8 mouse cellular contexts compared by ENCODE assay signal in genomic region chr3:58577506-58578050, GRCm38 (mm10). TPM values are rescaled to one million over a fixed set of nuclear protein-coding genes. Genes with fewer than 3 reads are reported as not detected.
DNase-seq lines count a peak whose midpoint lies in the region; ATAC-seq and TF ChIP-seq lines count a peak whose summit lies in the region.

No protein-coding gene starts in this region.

- peak; percentile 23 for DNase-seq in heart, postnatal 0 days (ENCODE audit: low spot score)
- DNase-seq in heart, postnatal 10 days: no peak
- DNase-seq in Muller cell, postnatal 12 days (ENCODE audit: inconsistent ontology term): peak; percentile 36
- DNase-seq in hindbrain, embryonic 10.5 days (ENCODE audit: low spot score): no peak
- DNase-seq in right cerebral cortex, adult 2 months (ENCODE audit: low spot score in 2 of 2): no peak
- DNase-seq in B cell, adult 2 months: no peak
- DNase-seq in gastrocnemius, adult 18-20 months (ENCODE audit: low spot score): no peak

- H3K4me1 ChIP-seq in heart, postnatal 0 days (ENCODE audit: control insufficient read depth, insufficient read depth): peaks cover 20% of the 10 kb centered on the region
- peaks cover 4% of the 10 kb centered on the region for H3K4me1 ChIP-seq in hindbrain, embryonic 10.5 days (replicated peaks)
- peaks cover 34% of the 10 kb centered on the region for H3K4me1 ChIP-seq in midbrain, embryonic 13.5 days (replicated peaks)

- no peaks in the 10 kb centered on the region for H3K9me3 ChIP-seq in heart, postnatal 0 days (replicated peaks; ENCODE audit: control insufficient read depth, low read length)
- no peaks in the 10 kb centered on the region for H3K9me3 ChIP-seq in hindbrain, embryonic 10.5 days
- no peaks in the 10 kb centered on the region for H3K9me3 ChIP-seq in midbrain, embryonic 13.5 days

- ATAC-seq in heart, postnatal 0 days (ENCODE audit: insufficient read depth, low read depth): no peak
- no peak for ATAC-seq in midbrain, embryonic 13.5 days

- 10% methylated on average over 8 of the region's 8 CpGs for WGBS in heart, postnatal 0 days
- WGBS in hindbrain, embryonic 10.5 days: 29% methylated on average over 8 of the region's 8 CpGs
- whole genome bisulfite sequencing in midbrain, embryonic 13.5 days: 23% methylated on average over 8 of the region's 8 CpGs

- no peak for TF ChIP-seq EP300 in heart, postnatal 0 days (IDR thresholded peaks at IDR 0.05; ENCODE audit: low read depth)

- peak overlapping the region; percentile 70 for H3K4me2 ChIP-seq in heart, postnatal 0 days (ENCODE audit: low read depth, low read length)
- peak overlapping the region; percentile 61 for H3K4me2 ChIP-seq in midbrain, embryonic 13.5 days (replicated peaks)

- peak overlapping the region; percentile 94 for H3K9ac ChIP-seq in heart, postnatal 0 days (replicated peaks; ENCODE audit: low read depth, low read length)
- H3K9ac ChIP-seq in midbrain, embryonic 13.5 days (replicated peaks): peak overlapping the region; percentile 99

- H3K36me3 ChIP-seq in heart, postnatal 0 days (replicated peaks; ENCODE audit: control insufficient read depth, insufficient read depth, low read length): 0 out of 2 replicates have a peak, but pooled peaks cover 7% of the 10 kb centered on the region
- peaks cover 29% of the 10 kb centered on the region for H3K36me3 ChIP-seq in hindbrain, embryonic 10.5 days
- peaks cover 13% of the 10 kb centered on the region for H3K36me3 ChIP-seq in midbrain, embryonic 13.5 days

- intact Hi-C loops in heart, postnatal 10 days (cut with DNase I): loop anchor here (2.0 to 5.0 kb wide), 3 partner anchors 51 to 159 kb away; partner anchors contain the start of gene Siah2

- peak overlapping the region; percentile 98 for H3K27ac ChIP-seq in heart, postnatal 0 days (ENCODE audit: low read depth)
- H3K27ac ChIP-seq in hindbrain, embryonic 10.5 days: peak overlapping the region; percentile 99
- H3K27ac ChIP-seq in midbrain, embryonic 13.5 days: peak overlapping the region; percentile 99

- no peak for TF ChIP-seq CTCF in heart, postnatal 0 days (IDR thresholded peaks at IDR 0.05; ENCODE audit: low read depth)

- peak overlapping the region; percentile 80 for H3K4me3 ChIP-seq in heart, postnatal 0 days (ENCODE audit: low read depth, low read length)
- H3K4me3 ChIP-seq in hindbrain, embryonic 10.5 days: peak overlapping the region; percentile 96
- H3K4me3 ChIP-seq in midbrain, embryonic 13.5 days (replicated peaks): peak overlapping the region; percentile 81

- no peaks in the 10 kb centered on the region for H3K27me3 ChIP-seq in heart, postnatal 0 days (ENCODE audit: control insufficient read depth, insufficient read depth, low read length)
- H3K27me3 ChIP-seq in hindbrain, embryonic 10.5 days (ENCODE audit: insufficient read depth, poor library complexity, severe bottlenecking): no peaks in the 10 kb centered on the region
- H3K27me3 ChIP-seq in midbrain, embryonic 13.5 days: no peaks in the 10 kb centered on the region

RNA-seq across cellular contexts. Expression of gene Selenot, which starts 1.1 kb away (rescaled TPM):
- 147 and 177 TPM in 2 replicates for total RNA-seq in heart, postnatal 0 days (2014; rRNA removed; ENCODE audit: low replicate concordance)
- polyA plus RNA-seq in heart, postnatal 0 days (2015; fragmentation: Nextera tagmentation; extraction: Ambion mirVana): 17.1 and 17.9 TPM in 2 replicates
- 100 to 1,000 TPM; 117 to 118 TPM for total RNA-seq in heart, postnatal 10 days (2021)
- polyA plus RNA-seq in hindbrain, embryonic 10.5 days (2016; fragmentation: Nextera tagmentation; extraction: Ambion mirVana): 16.5 TPM in 2 replicates
- polyA plus RNA-seq in midbrain, embryonic 13.5 days (2015; fragmentation: Nextera tagmentation; extraction: Ambion mirVana): 22.5 and 23.1 TPM in 2 replicates
- total RNA-seq in gastrocnemius, adult 18-20 months (2021): 100 to 1,000 TPM; 121 TPM

RNA-seq across cellular contexts. Expression of gene Serp1, which starts 51.9 kb away (rescaled TPM):
- 59.5 and 59.7 TPM in 2 replicates for total RNA-seq in heart, postnatal 0 days (2014; rRNA removed; ENCODE audit: low replicate concordance)
- 59.5 and 60.7 TPM in 2 replicates for polyA plus RNA-seq in heart, postnatal 0 days (2015; fragmentation: Nextera tagmentation; extraction: Ambion mirVana)
- total RNA-seq in heart, postnatal 10 days (2021): 10 to 100 TPM; 20.7 to 21.4 TPM
- 122 and 141 TPM in 2 replicates for polyA plus RNA-seq in hindbrain, embryonic 10.5 days (2016; fragmentation: Nextera tagmentation; extraction: Ambion mirVana)
- polyA plus RNA-seq in midbrain, embryonic 13.5 days (2015; fragmentation: Nextera tagmentation; extraction: Ambion mirVana): 74.0 and 75.3 TPM in 2 replicates
- 1 to 10 TPM; 5.5 to 7.5 TPM for total RNA-seq in gastrocnemius, adult 18-20 months (2021)

RNA-seq across cellular contexts. Expression of gene Eif2a, which starts 52.0 kb away (rescaled TPM):
- 45.3 and 69.3 TPM in 2 replicates for total RNA-seq in heart, postnatal 0 days (2014; rRNA removed; ENCODE audit: low replicate concordance)
- 27.6 and 29.1 TPM in 2 replicates for polyA plus RNA-seq in heart, postnatal 0 days (2015; fragmentation: Nextera tagmentation; extraction: Ambion mirVana)
- 10 to 100 TPM; 43.5 to 45.8 TPM for total RNA-seq in heart, postnatal 10 days (2021)
- polyA plus RNA-seq in hindbrain, embryonic 10.5 days (2016; fragmentation: Nextera tagmentation; extraction: Ambion mirVana): 48.3 and 55.6 TPM in 2 replicates
- polyA plus RNA-seq in midbrain, embryonic 13.5 days (2015; fragmentation: Nextera tagmentation; extraction: Ambion mirVana): 43.3 and 48.3 TPM in 2 replicates
- 10 to 100 TPM; 46.7 to 50.7 TPM for total RNA-seq in gastrocnemius, adult 18-20 months (2021)

RNA-seq across cellular contexts. Expression of gene Erich6, which starts 59.4 kb away (rescaled TPM):
- not detected in 2 replicates for total RNA-seq in heart, postnatal 0 days (2014; rRNA removed; ENCODE audit: low replicate concordance)
- polyA plus RNA-seq in heart, postnatal 0 days (2015; fragmentation: Nextera tagmentation; extraction: Ambion mirVana): 0.08 TPM in 1 of 2 replicates, not detected in the other
- under 1 TPM in 1 of 2 experiments, not detected in 1; 0.12 TPM for total RNA-seq in heart, postnatal 10 days (2021)
- 0.07 TPM in 1 of 2 replicates, not detected in the other for polyA plus RNA-seq in hindbrain, embryonic 10.5 days (2016; fragmentation: Nextera tagmentation; extraction: Ambion mirVana)
- polyA plus RNA-seq in midbrain, embryonic 13.5 days (2015; fragmentation: Nextera tagmentation; extraction: Ambion mirVana): 0.09 and 0.12 TPM in 2 replicates
- total RNA-seq in gastrocnemius, adult 18-20 months (2021): not detected

Comparison
In these comparisons a context has a peak if more than half of its experiments do, and no peak if none do; other contexts are left out.
1. DNase-seq: peak in heart, postnatal 0 days (single experiment) and Muller cell, postnatal 12 days (single experiment); none in heart, postnatal 10 days (0 of 2), hindbrain, embryonic 10.5 days (single experiment), right cerebral cortex, adult 2 months (0 of 2), B cell, adult 2 months (0 of 2) and gastrocnemius, adult 18-20 months (single experiment).
2. Peak in every context shown above with its lines, with median percentiles within 50 percentile points of each other: H3K27ac ChIP-seq and H3K4me3 ChIP-seq.